Mouse (Mus musculus): ENCODE results near the gene Sh2b2.

- TF ChIP-seq CTCF (IDR thresholded peaks at IDR 0.05; ENCODE audit: low read depth, low read length) = no peak
- TF ChIP-seq TAL1 (conservative IDR thresholded peaks at IDR 0.05; ENCODE audit: low read depth, low read length) = no peak
- TF ChIP-seq GATA1 (IDR thresholded peaks at IDR 0.05; ENCODE audit: borderline replicate concordance, low read length) = no peak
- TF ChIP-seq POLR2AphosphoS5 (IDR thresholded peaks at IDR 0.05; ENCODE audit: insufficient replicate concordance, low read depth, low read length) = no peak
- TF ChIP-seq GATA2 (IDR thresholded peaks at IDR 0.05; ENCODE audit: borderline replicate concordance, low read depth, low read length) = no peak
These were observed 75.6 kb downstream of the Sh2b2 start, which contains the start of gene Orai2 for GRCm38 (mm10) chr5:136170512-136171362.
